Mouse (Mus musculus) testis, adult 2 months (tissue): Measurements from ENCODE around the gene Zfp738.

ENCODE experiments used
- CTCF ChIP-seq: fragments of 200-500 bp; IDR thresholded peaks from 2 replicates; pipeline ENCODE4 v1.5.1; 2012; ENCODE audit warnings: low read depth, mild to moderate bottlenecking, inconsistent platforms, low read length, moderate library complexity; ENCODE audit not compliant: control insufficient read depth, insufficient read depth, insufficient replicate concordance
- POLR2A ChIP-seq: fragments of 200-500 bp; IDR thresholded peaks from 2 replicates; pipeline ENCODE4 v1.6.1; 2012; ENCODE audit warnings: low read depth, mild to moderate bottlenecking, inconsistent platforms, low read length, moderate library complexity; ENCODE audit not compliant: control insufficient read depth

DNA sequence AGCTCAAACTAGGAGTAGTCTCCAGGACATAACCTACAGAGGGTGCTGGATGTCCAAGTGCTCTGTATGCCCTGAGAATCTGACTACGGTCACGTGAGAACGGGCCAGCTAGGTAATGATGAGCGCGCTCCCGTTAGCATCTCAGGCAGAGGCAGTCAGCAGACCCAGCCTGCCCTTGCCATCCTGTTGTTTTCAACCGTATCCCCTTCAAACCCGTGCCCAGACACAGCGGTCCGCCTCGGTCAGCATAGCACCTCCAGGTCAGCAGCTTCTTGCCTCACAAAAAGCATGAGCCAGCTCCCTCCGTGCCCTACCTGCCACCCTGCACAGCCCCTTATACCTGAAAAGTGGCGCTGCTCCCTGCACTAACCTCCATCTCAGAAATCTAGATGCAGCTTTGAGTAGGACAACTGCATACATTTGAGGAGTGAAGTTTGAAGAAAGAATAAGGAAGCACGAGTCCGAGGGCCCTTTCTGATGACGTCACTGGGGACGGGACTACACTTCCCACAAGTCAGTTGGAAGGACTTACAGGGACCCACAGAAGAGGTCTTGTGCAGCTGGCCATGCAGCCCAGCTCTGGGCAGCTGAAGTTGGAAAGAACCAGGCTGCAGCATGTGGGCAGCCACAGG lies 37.1 kb upstream of the Zfp738 start:
- TF ChIP-seq CTCF (no peak), POLR2A (peak; percentile 62; the same call in 1 of the 2 replicates)
